Mouse (Mus musculus): ENCODE measurements around the gene Fstl4. TPM values are rescaled to one million over a fixed set of nuclear protein-coding genes. Genes with fewer than 3 reads are reported as not detected.

Fstl4 gene
- polyA plus RNA-seq, 1 experiment from 2014 or later = 6.3 TPM

GRCm38 (mm10) chr11:52773073-52773472, 8.6 kb downstream of the Fstl4 start:
- no peaks in the 10 kb centered on the region for H3K9me3 ChIP-seq (ENCODE audit: control insufficient read depth, low read length)
- H3K4me1 ChIP-seq (ENCODE audit: control insufficient read depth in 2 of 2, insufficient read depth in 2 of 2, low read length in 2 of 2) = peaks cover 4 to 8% of the 10 kb centered on the region in 2 experiments; a peak in 3 of 4 replicates
- H3K4me3 ChIP-seq (ENCODE audit: control insufficient read depth in 1 of 2, insufficient read depth in 1 of 2, low read depth in 1 of 2, low read length in 2 of 2) = no peak overlapping the region
- 61% methylated on average over 3 of the region's 3 CpGs for WGBS
- H3K9ac ChIP-seq (ENCODE audit: low read length) = no peak overlapping the region
- no peak overlapping the region for H3K4me2 ChIP-seq (ENCODE audit: low read length)
- no peaks in the 10 kb centered on the region for H3K27me3 ChIP-seq (ENCODE audit: control insufficient read depth, insufficient read depth, low read length)
- no peaks in the 10 kb centered on the region for H3K36me3 ChIP-seq (ENCODE audit: control insufficient read depth, insufficient read depth, low read length)
- ATAC-seq (ENCODE audit: insufficient number of reproducible peaks, insufficient read depth, low FRiP score, low read depth) = no peak
- H3K27ac ChIP-seq (replicated peaks in 1 of 2; ENCODE audit: control insufficient read depth in 1 of 2, insufficient read depth in 1 of 2, low read depth in 2 of 2, low read length in 2 of 2) = no peak overlapping the region

GRCm38 (mm10) chr11:52775291-52775690, 10.9 kb downstream of the Fstl4 start:
- 86% methylated on average over 3 of the region's 3 CpGs for WGBS
- no peaks in the 10 kb centered on the region for H3K9me3 ChIP-seq (ENCODE audit: control insufficient read depth, low read length)
- H3K27me3 ChIP-seq (ENCODE audit: control insufficient read depth, insufficient read depth, low read length) = no peaks in the 10 kb centered on the region
- H3K4me2 ChIP-seq (ENCODE audit: low read length) = no peak overlapping the region
- H3K9ac ChIP-seq (ENCODE audit: low read length) = no peak overlapping the region
- H3K4me1 ChIP-seq (ENCODE audit: control insufficient read depth in 2 of 2, insufficient read depth in 2 of 2, low read length in 2 of 2) = peaks cover 8 to 15% of the 10 kb centered on the region in 2 experiments
- no peaks in the 10 kb centered on the region for H3K36me3 ChIP-seq (ENCODE audit: control insufficient read depth, insufficient read depth, low read length)
- no peak overlapping the region for H3K27ac ChIP-seq (replicated peaks in 1 of 2; ENCODE audit: control insufficient read depth in 1 of 2, insufficient read depth in 1 of 2, low read depth in 2 of 2, low read length in 2 of 2)
- no peak overlapping the region for H3K4me3 ChIP-seq (ENCODE audit: control insufficient read depth in 1 of 2, insufficient read depth in 1 of 2, low read depth in 1 of 2, low read length in 2 of 2)
- ATAC-seq (ENCODE audit: insufficient number of reproducible peaks, insufficient read depth, low FRiP score, low read depth) = no peak

DNA sequence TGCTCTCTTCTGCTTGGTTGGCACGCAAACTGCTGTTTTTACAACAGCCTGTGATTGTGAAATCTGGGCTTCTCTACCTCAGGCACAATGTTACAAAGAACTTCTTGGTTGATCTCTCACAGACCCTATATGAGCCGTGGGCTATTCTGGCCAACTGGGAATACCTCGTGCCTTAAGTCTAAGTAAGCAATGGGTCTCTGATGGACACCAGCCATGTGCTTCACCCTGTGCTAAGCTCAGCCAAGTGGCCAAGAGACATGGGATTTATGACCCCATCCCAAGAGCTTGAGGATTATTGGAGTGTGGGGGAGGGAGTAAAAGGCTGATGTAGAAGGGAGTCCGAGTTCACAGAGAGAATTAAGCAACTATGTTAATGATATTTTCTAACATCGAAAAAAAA, 18.0 kb downstream of the Fstl4 start:
- Histone ChIP-seq H3K4me3 (ENCODE audit: control insufficient read depth in 1 of 2, insufficient read depth in 1 of 2, low read depth in 1 of 2, low read length in 2 of 2) (no peak overlapping the region), H3K9ac (ENCODE audit: low read length) (no peak overlapping the region), H3K4me2 (ENCODE audit: low read length) (no peak overlapping the region), H3K36me3 (ENCODE audit: control insufficient read depth, insufficient read depth, low read length) (no peaks in the 10 kb centered on the region), H3K27me3 (ENCODE audit: control insufficient read depth, insufficient read depth, low read length) (no peaks in the 10 kb centered on the region), H3K27ac (replicated peaks in 1 of 2; ENCODE audit: control insufficient read depth in 1 of 2, insufficient read depth in 1 of 2, low read depth in 2 of 2, low read length in 2 of 2) (no peak overlapping the region), H3K9me3 (ENCODE audit: control insufficient read depth, low read length) (no peaks in the 10 kb centered on the region), H3K4me1 (ENCODE audit: control insufficient read depth in 2 of 2, insufficient read depth in 2 of 2, low read length in 2 of 2) (peaks cover 4 to 7% of the 10 kb centered on the region in 2 experiments; a peak in 2 of 4 replicates)
- 84% methylated on average over 5 of the region's 5 CpGs for WGBS
- ATAC-seq (ENCODE audit: insufficient number of reproducible peaks, insufficient read depth, low FRiP score, low read depth) = no peak

GRCm38 (mm10) chr11:52794331-52794730, 29.9 kb downstream of the Fstl4 start:
- ATAC-seq (ENCODE audit: insufficient number of reproducible peaks, insufficient read depth, low FRiP score, low read depth) = no peak
- WGBS = 68% methylated on average over 5 of the region's 5 CpGs
- H3K4me1 ChIP-seq (ENCODE audit: control insufficient read depth in 2 of 2, insufficient read depth in 2 of 2, low read length in 2 of 2) = no peaks in the 10 kb centered on the region

GRCm38 (mm10) chr11:52809542-52809941, 45.1 kb downstream of the Fstl4 start:
- Histone ChIP-seq H3K4me3 (ENCODE audit: control insufficient read depth in 1 of 2, insufficient read depth in 1 of 2, low read depth in 1 of 2, low read length in 2 of 2) (no peak overlapping the region), H3K4me1 (ENCODE audit: control insufficient read depth in 2 of 2, insufficient read depth in 2 of 2, low read length in 2 of 2) (peaks cover 2 to 16% of the 10 kb centered on the region in 2 experiments), H3K27me3 (ENCODE audit: control insufficient read depth, insufficient read depth, low read length) (no peaks in the 10 kb centered on the region), H3K9me3 (ENCODE audit: control insufficient read depth, low read length) (no peaks in the 10 kb centered on the region), H3K27ac (replicated peaks in 1 of 2; ENCODE audit: control insufficient read depth in 1 of 2, insufficient read depth in 1 of 2, low read depth in 2 of 2, low read length in 2 of 2) (peak overlapping the region in 1 of 2 experiments; percentile 35; a peak in 1 of 4 replicates), H3K36me3 (ENCODE audit: control insufficient read depth, insufficient read depth, low read length) (no peaks in the 10 kb centered on the region), H3K9ac (ENCODE audit: low read length) (no peak overlapping the region), H3K4me2 (ENCODE audit: low read length) (no peak overlapping the region; the same call in 1 of the 2 replicates)
- WGBS = 27% methylated on average over 2 of the region's 2 CpGs
- ATAC-seq (ENCODE audit: insufficient number of reproducible peaks, insufficient read depth, low FRiP score, low read depth) = 0 out of 2 replicates have a peak, but pooled peaks have one; percentile 26

More at GRCm38 (mm10) chr11:52794331-52794730, 29.9 kb downstream of the Fstl4 start:
- Histone ChIP-seq H3K36me3 (ENCODE audit: control insufficient read depth, insufficient read depth, low read length) (no peaks in the 10 kb centered on the region), H3K27me3 (ENCODE audit: control insufficient read depth, insufficient read depth, low read length) (no peaks in the 10 kb centered on the region), H3K4me3 (ENCODE audit: control insufficient read depth in 1 of 2, insufficient read depth in 1 of 2, low read depth in 1 of 2, low read length in 2 of 2) (no peak overlapping the region), H3K4me2 (ENCODE audit: low read length) (no peak overlapping the region), H3K9ac (ENCODE audit: low read length) (no peak overlapping the region), H3K9me3 (ENCODE audit: control insufficient read depth, low read length) (no peaks in the 10 kb centered on the region), H3K27ac (replicated peaks in 1 of 2; ENCODE audit: control insufficient read depth in 1 of 2, insufficient read depth in 1 of 2, low read depth in 2 of 2, low read length in 2 of 2) (no peak overlapping the region)

DNA sequence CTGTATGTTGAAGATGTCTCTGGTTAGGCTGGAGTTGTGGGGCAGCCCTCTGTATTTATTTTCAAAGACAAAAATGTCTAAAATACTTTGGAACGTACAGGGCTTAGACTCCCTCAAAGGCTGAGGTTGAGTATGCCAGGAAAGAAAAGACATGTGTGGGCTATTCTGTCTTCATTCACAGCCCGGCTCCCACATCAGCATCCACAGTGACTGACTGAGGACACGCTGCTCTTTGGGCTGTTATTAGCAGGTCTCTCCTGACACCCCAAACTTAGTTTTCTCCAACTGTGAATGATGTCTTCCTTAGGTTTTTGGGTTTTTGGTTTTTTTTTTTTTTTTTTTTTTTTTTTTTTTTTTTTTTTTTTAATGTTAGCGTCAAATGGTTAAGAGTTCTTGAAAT, 51.6 kb downstream of the Fstl4 start:
- 79% methylated on average over 4 of the region's 4 CpGs for WGBS
- Histone ChIP-seq H3K27ac (replicated peaks in 1 of 2; ENCODE audit: control insufficient read depth in 1 of 2, insufficient read depth in 1 of 2, low read depth in 2 of 2, low read length in 2 of 2) (no peak overlapping the region), H3K36me3 (ENCODE audit: control insufficient read depth, insufficient read depth, low read length) (no peaks in the 10 kb centered on the region), H3K27me3 (ENCODE audit: control insufficient read depth, insufficient read depth, low read length) (no peaks in the 10 kb centered on the region), H3K9me3 (ENCODE audit: control insufficient read depth, low read length) (no peaks in the 10 kb centered on the region), H3K4me2 (ENCODE audit: low read length) (no peak overlapping the region), H3K4me1 (ENCODE audit: control insufficient read depth in 2 of 2, insufficient read depth in 2 of 2, low read length in 2 of 2) (peaks cover 3 to 8% of the 10 kb centered on the region in 2 experiments; a peak in 3 of 4 replicates), H3K9ac (ENCODE audit: low read length) (no peak overlapping the region), H3K4me3 (ENCODE audit: control insufficient read depth in 1 of 2, insufficient read depth in 1 of 2, low read depth in 1 of 2, low read length in 2 of 2) (no peak overlapping the region)
- ATAC-seq (ENCODE audit: insufficient number of reproducible peaks, insufficient read depth, low FRiP score, low read depth) = no peak

DNA sequence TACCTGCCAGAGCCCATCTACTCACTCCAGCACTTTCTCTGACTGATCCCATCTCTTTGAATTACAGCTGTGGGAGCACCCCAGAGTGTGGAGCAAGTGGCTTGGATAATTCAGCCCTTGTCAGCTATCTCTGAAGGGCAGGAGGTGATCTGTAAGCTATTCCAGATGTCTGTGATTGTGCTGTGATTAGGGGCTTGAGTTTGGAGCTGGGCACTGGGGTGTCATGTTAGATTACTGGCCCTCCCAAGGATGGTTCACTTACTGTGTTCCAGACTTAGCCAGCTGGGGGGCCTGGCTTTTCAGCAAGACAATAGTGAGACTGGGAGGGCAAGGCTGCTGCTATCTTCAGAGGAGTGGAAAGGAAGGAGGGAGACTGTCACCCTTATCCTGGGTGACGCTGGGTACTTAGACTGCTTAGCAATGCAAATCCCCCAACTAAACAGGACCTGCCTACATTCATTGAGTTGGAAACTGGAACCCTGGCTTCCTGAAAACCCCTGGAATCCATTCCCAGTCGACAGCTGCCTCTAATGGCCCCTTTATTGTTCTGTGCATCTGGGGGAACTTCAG, 56.0 kb downstream of the Fstl4 start:
- Histone ChIP-seq H3K27ac (replicated peaks in 1 of 2; ENCODE audit: control insufficient read depth in 1 of 2, insufficient read depth in 1 of 2, low read depth in 2 of 2, low read length in 2 of 2) (no peak overlapping the region), H3K4me1 (ENCODE audit: control insufficient read depth in 2 of 2, insufficient read depth in 2 of 2, low read length in 2 of 2) (0 out of 4 replicates have a peak, but pooled peaks cover 0 to 2% of the 10 kb centered on the region in 2 experiments), H3K4me3 (ENCODE audit: control insufficient read depth in 1 of 2, insufficient read depth in 1 of 2, low read depth in 1 of 2, low read length in 2 of 2) (no peak overlapping the region), H3K27me3 (ENCODE audit: control insufficient read depth, insufficient read depth, low read length) (no peaks in the 10 kb centered on the region), H3K9ac (ENCODE audit: low read length) (no peak overlapping the region), H3K4me2 (ENCODE audit: low read length) (no peak overlapping the region), H3K9me3 (ENCODE audit: control insufficient read depth, low read length) (no peaks in the 10 kb centered on the region), H3K36me3 (ENCODE audit: control insufficient read depth, insufficient read depth, low read length) (no peaks in the 10 kb centered on the region)
- 10% methylated on average over 2 of the region's 2 CpGs for WGBS
- no peak for ATAC-seq (ENCODE audit: insufficient number of reproducible peaks, insufficient read depth, low FRiP score, low read depth)

GRCm38 (mm10) chr11:52826591-52826990, 62.2 kb downstream of the Fstl4 start:
- Histone ChIP-seq H3K4me3 (ENCODE audit: control insufficient read depth in 1 of 2, insufficient read depth in 1 of 2, low read depth in 1 of 2, low read length in 2 of 2) (no peak overlapping the region), H3K4me1 (ENCODE audit: control insufficient read depth in 2 of 2, insufficient read depth in 2 of 2, low read length in 2 of 2) (no peaks in the 10 kb centered on the region), H3K9me3 (ENCODE audit: control insufficient read depth, low read length) (no peaks in the 10 kb centered on the region), H3K9ac (ENCODE audit: low read length) (no peak overlapping the region), H3K27ac (replicated peaks in 1 of 2; ENCODE audit: control insufficient read depth in 1 of 2, insufficient read depth in 1 of 2, low read depth in 2 of 2, low read length in 2 of 2) (no peak overlapping the region), H3K4me2 (ENCODE audit: low read length) (no peak overlapping the region), H3K27me3 (ENCODE audit: control insufficient read depth, insufficient read depth, low read length) (no peaks in the 10 kb centered on the region), H3K36me3 (ENCODE audit: control insufficient read depth, insufficient read depth, low read length) (no peaks in the 10 kb centered on the region)
- no peak for ATAC-seq (ENCODE audit: insufficient number of reproducible peaks, insufficient read depth, low FRiP score, low read depth)
- WGBS = 85% methylated on average over 2 of the region's 2 CpGs
